Mouse (Mus musculus) CD4-positive, CD25-positive, alpha-beta regulatory T cell, adult 2 months (primary cell): ENCODE results near the gene Gm20547.
"Not testable (repeated sequence)": the region's sequence is repeated elsewhere in the genome, so short reads cannot be mapped to it uniquely, and the experiment has no call there.

Experiments used
- DNase-seq: peaks from one replicate; pipeline ENCODE4 v3.0.0-alpha.2; 2012; ENCODE audit warnings: low read depth, low spot score

Gm20547 gene

DNA sequence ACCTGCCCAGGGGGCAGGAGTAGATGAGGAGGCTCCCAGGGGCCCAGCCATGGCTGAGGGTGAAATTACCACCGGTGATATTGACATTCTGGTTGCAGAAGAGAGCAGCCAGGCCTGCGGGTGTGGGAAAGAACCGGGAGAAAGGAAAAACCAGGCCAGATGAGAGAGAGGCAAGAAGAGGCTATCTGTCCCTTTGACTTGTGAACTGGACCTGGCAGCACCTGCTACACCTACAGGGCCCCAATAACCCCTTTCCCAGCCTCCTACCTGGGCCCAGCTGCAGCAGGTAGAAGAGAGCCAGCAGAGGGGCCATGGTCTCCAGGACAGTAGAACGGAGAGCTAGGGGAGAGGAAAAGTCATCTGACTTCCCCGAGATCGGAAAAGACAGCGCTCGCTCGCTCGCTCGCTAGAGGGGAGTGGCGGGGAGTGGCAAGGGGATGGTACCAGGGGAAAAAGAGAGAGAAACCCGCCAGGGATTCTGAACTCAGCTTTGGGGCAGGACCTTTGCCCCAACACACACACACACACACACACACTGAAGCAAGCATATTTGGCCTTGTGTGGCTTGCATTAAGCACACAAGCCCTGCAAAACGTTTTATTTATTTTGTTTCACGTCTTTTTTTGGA is at the start of gene Gm20547:
Gm20547 (minus strand) TSS at position 360 of the 628 bp plus-strand sequence.
- no peak for DNase-seq

GRCm38 (mm10) chr17:34931061-34931734 is 49.4 kb upstream of the Gm20547 start, which contains the start of gene Neu1:
TSS of gene Neu1 (plus strand) at chr17:34931253.
- DNase-seq: peak; percentile 98

- DNase-seq: no peak
Observed at GRCm38 (mm10) chr17:34928841-34929240, 47.0 kb upstream of the Gm20547 start.

DNA sequence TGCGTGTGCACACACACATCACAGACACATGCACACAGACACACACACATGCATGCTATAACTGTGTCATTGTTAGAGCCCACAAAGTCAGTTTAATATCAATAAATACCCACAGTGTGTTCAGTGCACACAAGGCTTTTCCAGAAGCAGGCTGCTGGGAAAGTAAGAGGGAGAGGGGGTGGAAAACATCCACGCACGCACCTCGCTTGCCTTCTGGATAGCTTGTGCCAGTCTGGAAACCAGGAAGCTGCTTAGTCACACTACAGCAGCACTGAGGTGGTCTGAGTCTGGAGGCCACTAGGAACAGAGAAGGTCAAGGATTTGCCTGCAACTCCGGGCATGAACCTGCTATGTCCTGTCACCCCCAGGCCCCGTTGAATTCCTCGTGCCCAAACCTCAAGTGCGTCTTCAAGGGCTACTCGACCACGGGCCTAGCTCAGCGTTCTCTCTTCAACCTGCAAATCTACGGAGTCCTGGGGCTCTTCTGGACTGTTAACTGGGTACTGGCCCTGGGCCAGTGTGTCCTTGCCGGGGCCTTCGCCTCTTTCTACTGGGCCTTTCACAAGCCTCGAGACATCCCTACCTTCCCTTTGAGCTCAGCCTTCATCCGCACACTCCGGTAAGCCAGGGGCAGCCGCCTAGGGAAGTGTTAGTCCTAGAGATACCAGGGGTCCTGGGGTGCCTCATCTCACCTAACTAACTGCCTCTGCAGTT is 45.6 kb upstream of the Gm20547 start:
- DNase-seq: no peak

DNA sequence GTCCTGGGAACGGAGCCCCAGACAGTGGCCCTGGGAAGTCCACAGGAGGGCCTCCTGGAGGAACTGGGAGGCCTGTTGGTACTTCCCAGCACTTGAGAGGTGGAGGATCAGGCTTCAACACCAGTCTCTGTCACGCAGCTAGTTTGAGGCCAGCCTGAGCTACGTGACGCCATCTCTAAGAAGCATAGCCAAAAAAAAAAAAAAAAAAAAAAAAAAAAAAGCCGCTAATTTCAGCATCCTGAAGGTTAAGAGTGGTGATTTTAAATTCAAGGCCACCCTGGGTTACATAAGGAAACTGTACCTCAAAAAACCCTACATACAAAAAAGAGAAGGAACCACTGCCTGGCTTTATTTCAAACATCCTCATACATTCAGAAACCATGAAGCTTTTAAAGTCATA is 42.4 kb upstream of the Gm20547 start:
- no peak for DNase-seq

GRCm38 (mm10) chr17:34922939-34923338 is 41.1 kb upstream of the Gm20547 start:
- no peak for DNase-seq

DNA sequence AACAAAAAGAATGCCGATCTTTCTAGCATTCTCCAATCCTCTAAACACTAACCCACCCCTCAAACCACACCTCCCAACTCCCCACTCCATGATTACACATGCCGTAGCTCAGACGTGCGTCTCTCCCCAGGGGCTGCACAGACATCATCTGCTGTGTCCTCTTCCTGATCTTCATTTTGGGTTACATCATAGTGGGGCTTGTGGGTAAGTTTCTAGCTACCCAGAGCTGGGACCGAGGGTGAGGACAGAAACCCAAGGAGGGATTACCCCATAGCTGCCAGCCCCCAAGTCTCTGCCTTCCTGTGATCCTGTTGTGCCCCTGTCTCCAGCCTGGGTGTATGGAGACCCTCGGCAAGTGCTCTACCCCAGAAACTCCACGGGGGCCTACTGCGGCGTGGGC is 35.3 kb upstream of the Gm20547 start:
- DNase-seq: no peak

- no peak for DNase-seq
Observed at GRCm38 (mm10) chr17:34916316-34916715, 34.5 kb upstream of the Gm20547 start.

DNA sequence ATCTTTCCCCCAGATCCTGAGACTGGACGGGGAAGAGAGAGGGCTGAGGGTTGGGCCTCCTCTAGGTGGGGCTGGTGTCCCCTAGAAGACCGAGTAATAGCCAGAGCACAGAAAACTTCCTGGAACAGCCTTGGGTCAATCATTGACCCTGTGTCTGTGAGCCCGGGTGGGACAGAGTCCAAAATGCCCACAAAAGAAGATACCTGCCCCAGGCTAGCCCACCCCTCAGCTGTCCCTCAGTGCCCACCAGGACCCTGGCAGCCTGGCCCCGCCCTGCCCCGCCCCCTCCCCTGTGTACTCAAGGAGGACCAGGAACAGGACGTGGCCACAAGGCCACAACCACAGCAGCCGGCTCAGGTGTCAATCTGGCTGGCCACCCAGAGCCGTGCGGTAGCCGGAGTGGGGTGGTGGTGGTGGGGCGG is 33.6 kb upstream of the Gm20547 start:
- no peak for DNase-seq

DNA sequence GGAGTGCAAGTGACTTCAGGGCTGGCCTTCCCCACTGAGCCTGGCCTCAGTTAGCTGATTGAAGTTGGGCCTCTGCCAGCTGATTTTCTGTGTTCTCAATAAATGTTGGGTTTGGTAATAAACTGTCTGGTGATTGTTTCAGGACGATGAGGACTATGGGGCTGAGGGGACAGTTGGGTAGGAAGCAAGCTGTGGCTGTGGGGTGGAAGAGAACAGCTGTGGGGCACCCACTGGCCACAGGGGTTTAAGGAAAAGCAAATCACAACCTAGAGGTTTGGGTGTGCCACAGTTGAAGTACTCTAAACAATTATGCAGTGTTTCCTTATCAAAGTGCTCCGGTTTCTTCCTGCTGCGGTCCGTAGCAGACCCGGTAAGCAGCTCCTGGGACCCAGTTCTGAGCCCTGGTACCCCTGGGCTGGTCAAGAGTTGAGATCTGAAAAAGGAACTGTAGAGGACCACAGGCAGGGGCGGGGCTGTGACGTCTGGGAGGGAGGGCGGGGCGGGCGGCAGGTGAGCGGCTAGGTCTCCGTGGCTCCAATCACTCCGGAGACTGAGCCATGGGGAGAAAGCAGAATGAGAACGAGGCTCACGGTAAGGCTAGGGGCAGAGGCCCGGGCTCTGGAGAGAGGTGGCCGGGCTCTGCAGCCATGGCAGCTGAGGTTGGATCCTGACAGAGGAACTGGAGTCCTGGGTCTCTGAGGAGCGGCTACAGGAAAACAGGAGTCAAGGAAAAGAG is 32.3 kb upstream of the Gm20547 start, which contains the start of gene Slc44a4:
Slc44a4 (plus strand) TSS at position 537 of the 736 bp plus-strand sequence.
- DNase-seq: no peak

DNA sequence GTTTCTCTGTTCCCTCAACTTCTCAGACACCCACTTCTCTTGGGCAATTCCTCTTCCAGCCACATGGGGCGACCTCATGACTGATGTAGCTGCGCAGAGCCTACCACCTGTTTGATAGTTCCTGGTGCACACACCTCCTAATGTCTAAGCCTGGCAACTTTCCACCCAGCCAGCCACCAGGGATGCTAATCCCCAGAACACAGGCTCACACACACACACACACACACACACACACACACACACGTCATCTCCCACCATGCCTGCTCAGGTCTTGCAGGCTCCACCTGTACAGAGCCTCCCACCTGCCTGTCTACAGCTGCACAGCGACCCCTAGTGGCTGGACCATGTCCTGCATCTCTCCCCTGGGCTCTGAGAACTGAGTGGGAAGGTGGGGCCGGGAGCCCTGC is 30.1 kb upstream of the Gm20547 start:
- peak; percentile 94 for DNase-seq

GRCm38 (mm10) chr17:34910982-34911381 is 29.1 kb upstream of the Gm20547 start:
- DNase-seq: no peak

DNA sequence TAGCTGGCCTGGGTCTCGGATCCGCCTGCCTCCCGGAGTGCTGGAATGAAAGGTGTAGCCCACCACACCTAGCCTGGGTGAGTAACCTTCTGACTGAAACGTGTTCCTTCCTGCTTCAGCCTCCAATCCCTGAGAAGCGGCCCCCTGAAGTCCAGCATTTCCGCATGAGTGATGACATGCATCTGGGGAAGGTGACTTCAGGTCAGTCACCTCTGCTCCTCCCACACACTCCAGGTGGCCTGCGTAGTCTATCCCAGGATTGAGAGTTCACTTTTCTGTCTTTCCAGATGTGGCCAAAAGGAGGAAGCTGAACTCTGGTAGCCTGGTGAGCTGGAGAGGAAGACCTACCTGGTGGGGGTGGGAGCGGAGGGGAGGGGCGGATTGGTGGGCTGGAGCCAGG is 21.1 kb upstream of the Gm20547 start:
- no peak for DNase-seq

DNA sequence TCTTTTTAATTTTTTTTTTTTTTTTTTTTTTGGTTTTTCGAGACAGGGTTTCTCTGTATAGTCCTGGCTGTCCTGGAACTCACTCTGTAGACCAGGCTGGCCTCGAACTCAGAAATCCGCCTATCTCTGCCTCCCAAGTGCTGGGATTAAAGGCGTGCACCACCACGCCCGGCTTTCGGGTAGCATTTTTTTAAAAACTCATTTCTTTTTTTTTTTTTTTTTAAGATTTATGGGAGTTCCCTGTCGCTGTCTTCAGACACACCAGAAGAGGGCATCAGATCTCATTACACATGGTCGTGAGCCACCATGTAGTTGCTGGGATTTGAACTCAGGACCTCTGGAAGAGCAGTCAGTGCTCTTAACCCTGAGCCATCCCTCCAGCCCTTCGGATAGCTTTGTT is 20.1 kb upstream of the Gm20547 start:
- DNase-seq: not testable (repeated sequence)

DNA sequence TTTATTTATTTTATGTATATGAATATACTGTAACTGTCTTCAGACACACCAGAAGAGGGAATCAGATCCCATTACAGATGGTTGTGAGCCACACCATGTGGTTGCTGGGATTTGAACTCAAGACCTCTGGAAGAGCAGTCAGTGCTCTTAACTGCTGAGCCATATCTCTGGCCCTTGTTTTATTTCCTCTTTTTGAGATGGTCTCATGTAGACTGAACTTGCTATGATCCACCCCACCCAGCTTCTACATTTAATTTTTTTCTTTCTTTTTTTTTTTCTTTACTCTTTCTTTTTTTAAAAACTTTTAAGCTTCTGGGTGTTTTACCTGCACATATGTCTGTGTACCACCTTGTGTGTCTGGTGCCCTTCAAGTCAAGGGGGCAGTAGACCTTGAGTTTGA is 19.0 kb upstream of the Gm20547 start:
- DNase-seq: not testable (repeated sequence)

DNA sequence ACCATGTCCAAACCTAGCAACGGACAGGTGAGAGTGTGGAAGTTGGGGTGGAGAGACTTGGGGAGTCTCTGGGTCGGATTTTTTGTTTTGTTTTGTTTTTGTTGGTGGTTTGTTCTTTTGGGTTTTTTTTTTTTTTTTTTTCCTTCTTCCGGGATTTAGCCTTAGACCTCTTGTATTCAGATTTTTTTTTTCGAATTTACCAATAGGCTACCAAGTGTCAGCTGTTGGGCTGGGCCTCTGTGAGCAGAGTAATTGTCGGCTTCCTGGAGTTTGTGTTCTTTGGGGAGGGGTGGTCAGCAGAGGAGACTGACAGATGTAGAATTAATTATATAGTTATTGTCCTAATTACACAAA is 18.0 kb upstream of the Gm20547 start:
- DNase-seq: peak; percentile 51

- peak; percentile 52 for DNase-seq
Observed at GRCm38 (mm10) chr17:34899053-34899889, 17.4 kb upstream of the Gm20547 start.

DNA sequence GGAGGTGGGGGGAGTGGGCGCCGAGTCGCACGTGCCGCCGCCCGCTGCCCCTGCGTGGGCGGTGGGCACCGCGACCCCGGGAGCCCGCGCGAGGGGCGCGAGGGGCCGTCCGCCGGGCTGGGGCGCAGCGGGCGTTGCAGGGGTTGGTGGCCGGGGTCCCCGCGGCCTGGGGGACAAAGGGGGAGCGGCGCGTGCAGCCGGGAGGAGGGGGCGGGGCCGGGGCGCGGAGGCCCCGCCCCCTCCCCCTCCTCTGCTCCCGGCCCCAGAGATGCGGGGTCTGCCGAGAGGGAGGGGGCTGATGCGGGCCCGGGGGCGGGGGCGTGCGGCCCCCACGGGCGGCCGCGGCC is 16.8 kb upstream of the Gm20547 start:
- DNase-seq: peak; percentile 51

DNA sequence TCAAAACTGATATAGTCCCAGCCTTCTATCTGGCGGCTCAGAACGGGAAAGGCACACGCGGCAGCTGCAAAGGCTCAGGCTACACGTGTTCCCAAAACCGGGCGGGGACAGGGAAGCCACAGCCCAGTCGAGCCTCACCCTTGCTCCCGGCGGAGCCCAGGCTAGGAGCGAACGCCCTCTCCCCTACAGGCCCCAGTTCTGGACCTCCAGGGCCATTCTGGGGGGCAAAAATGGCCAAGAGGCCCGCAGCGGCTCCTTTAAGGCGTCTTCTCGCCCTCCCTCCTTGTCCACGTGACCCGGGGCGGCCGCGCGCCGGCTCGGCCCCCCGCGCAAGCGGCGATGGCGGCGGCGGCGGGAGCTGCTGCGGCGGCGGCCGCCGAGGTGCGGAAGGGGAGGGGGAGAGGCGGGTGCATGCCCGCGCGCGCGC is 16.3 kb upstream of the Gm20547 start, which contains the start of the genes C2 and Ehmt2:
C2 (minus strand) TSS at position 106 of the 427 bp plus-strand sequence.
Ehmt2 (plus strand) TSS at position 310 of the 427 bp plus-strand sequence.
- DNase-seq: peak; percentile 84

DNA sequence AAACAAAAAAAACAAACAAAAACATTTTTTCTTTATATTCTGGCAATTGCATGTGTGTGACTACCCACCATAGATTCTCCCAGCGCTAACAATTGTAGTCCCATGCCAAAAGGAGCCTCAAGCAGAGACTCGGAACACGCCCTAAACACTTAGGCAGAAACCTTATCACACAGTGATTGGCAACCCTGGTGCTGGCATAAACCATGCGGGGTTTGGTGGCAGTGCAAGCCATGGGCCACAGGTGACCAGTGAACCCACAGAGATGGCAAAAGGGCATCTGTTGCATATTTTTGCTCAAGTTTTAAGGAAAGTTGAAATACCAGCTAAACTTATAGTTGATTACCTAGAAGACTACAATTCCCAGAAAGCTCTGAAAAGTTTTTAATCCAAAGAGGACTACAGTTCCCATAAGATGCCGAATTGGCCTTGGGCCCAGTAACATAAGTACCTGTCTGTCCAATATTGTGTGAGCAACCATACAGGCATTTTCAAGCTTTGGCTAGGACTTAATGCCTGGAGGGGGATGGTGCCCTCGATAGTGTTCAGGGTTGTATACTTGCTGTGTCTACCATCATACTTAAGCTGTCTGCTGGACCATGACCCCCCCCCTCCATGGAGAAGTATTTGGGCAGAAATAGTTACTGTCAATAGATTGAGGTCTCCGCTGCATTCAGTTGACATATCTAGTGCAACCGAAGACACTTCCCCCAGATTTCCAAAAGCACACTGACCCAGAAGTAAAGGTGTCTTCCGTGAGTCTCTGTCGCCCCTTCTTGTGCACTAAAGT is 15.7 kb upstream of the Gm20547 start:
- DNase-seq: no peak
